Mouse (Mus musculus): ENCODE results near the gene Fry. TPM values are rescaled to one million over a fixed set of nuclear protein-coding genes. Genes with fewer than 3 reads are reported as not detected.

Gene Fry
- total and polyA plus RNA-seq, 3 experiments: 43.8 to 153 (median 117) TPM

DNA sequence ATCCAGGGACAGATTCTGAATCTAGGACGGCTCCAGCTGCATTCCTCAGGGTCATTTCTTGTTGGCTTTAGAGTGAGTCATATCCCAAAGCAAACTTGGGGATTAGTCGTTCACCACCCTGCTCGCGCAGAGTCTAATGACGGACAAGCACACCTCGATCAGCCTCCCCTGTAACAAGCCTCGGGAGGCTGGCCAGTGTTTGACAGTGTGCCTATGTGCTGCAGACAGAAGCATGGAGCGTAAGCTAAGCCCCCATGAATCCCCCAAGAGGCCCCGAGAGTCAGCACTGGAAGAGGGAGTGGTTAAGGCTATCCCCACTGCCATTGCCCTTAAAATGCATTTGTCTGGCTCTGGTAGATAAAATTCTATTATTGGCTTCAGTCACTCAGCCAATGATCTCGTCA is 214.9 kb downstream of the Fry start:
- TF ChIP-seq POLR2A (IDR thresholded peaks at IDR 0.05; ENCODE audit: insufficient read depth, low read depth, low read length) (no peak), CTCF (IDR thresholded peaks at IDR 0.05) (no peak)
- Histone ChIP-seq H3K4me3 (no peak overlapping the region), H3K27me3 (ENCODE audit: control insufficient read depth, insufficient read depth, low read length) (no peaks in the 10 kb centered on the region), H3K27ac (peak overlapping the region; percentile 73), H3K4me1 (ENCODE audit: control insufficient read depth, insufficient read depth, low read length) (peaks cover 13% of the 10 kb centered on the region), H3K9ac (ENCODE audit: low read depth, low read length) (no peak overlapping the region), H3K36me3 (ENCODE audit: control insufficient read depth, insufficient read depth, low read length) (peaks cover 6% of the 10 kb centered on the region; the same call in 1 of the 2 replicates), H3K79me2 (replicated peaks; ENCODE audit: control insufficient read depth, insufficient read depth, low read length) (0 out of 2 replicates have a peak, but pooled peaks cover 2% of the 10 kb centered on the region)
- WGBS: 39% methylated on average over 10 of the region's 10 CpGs
- DNase-seq: peak in 1 of 2 experiments; percentile 29
- intact Hi-C loops (cut with DNase I): loop anchor here (2.0 kb wide), 1 partner anchor 39 kb away; no protein-coding TSS in a partner anchor

DNA sequence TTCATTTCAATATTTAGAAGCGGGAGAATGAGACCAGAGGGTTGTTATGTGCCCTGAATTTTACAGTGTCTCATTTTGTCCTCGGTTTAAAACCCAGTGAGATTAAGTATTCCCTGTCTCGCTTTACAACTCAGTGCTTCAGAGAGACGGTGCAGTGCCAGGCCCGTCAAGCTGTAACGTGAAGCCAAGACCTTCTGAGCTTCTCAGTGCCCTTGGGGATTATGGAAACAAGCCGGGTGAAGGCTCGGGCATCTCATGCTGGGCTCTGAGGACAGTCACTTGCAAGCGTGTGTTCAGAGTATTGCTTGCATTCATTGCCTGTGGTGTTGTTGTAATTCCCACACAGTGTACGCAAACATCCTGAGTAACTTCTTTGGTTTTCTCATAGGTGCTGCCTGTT is 218.0 kb downstream of the Fry start:
- intact Hi-C loops (cut with DNase I): no loop called here

DNA sequence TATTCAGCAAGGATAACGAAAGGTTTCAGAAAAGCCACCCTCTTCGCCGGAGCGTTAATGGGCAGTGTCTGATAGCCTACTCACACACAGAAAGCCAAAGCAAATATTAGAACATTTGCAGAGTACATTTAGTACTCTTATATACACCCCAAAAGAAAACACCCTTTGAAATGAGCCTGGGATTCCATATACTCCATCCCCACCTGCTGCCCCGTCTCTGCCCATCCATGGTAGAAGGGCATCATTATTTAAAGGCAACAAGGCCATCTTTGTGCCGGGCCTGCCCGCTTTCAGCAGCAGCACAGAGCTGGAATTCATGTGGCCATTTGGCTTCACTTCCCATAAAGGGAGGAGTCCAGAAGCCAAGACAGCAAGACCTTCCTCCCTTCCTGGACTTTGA is 219.3 kb downstream of the Fry start:
- Histone ChIP-seq H3K27ac (peak overlapping the region; percentile 9), H3K36me3 (ENCODE audit: control insufficient read depth, insufficient read depth, low read length) (peaks cover 10% of the 10 kb centered on the region), H3K9ac (ENCODE audit: low read depth, low read length) (no peak overlapping the region), H3K79me2 (replicated peaks; ENCODE audit: control insufficient read depth, insufficient read depth, low read length) (0 out of 2 replicates have a peak, but pooled peaks cover 2% of the 10 kb centered on the region), H3K27me3 (ENCODE audit: control insufficient read depth, insufficient read depth, low read length) (no peaks in the 10 kb centered on the region), H3K4me3 (no peak overlapping the region), H3K4me1 (ENCODE audit: control insufficient read depth, insufficient read depth, low read length) (peaks cover 7% of the 10 kb centered on the region)
- DNase-seq: peak in 1 of 2 experiments; percentile 20
- intact Hi-C loops (cut with DNase I): no loop called here
- 78% methylated on average over 7 of the region's 7 CpGs for WGBS
- no peak for TF ChIP-seq EP300 (IDR thresholded peaks at IDR 0.05; ENCODE audit: insufficient read depth, low read depth, low read length)
- no peak for TF ChIP-seq POLR2A (IDR thresholded peaks at IDR 0.05; ENCODE audit: insufficient read depth, low read depth, low read length)
- no peak for TF ChIP-seq CTCF (IDR thresholded peaks at IDR 0.05)

More for the DNA sequence above, 218.0 kb downstream of the Fry start:
- Histone ChIP-seq H3K4me1 (ENCODE audit: control insufficient read depth, insufficient read depth, low read length) (peaks cover 12% of the 10 kb centered on the region), H3K27me3 (ENCODE audit: control insufficient read depth, insufficient read depth, low read length) (no peaks in the 10 kb centered on the region), H3K27ac (peak overlapping the region; percentile 57), H3K4me3 (no peak overlapping the region), H3K36me3 (ENCODE audit: control insufficient read depth, insufficient read depth, low read length) (peaks cover 13% of the 10 kb centered on the region), H3K9ac (ENCODE audit: low read depth, low read length) (no peak overlapping the region), H3K79me2 (replicated peaks; ENCODE audit: control insufficient read depth, insufficient read depth, low read length) (0 out of 2 replicates have a peak, but pooled peaks cover 2% of the 10 kb centered on the region)
- WGBS: 64% methylated on average over 10 of the region's 10 CpGs
- peak; percentile 35 to 54 for DNase-seq
- TF ChIP-seq CTCF (IDR thresholded peaks at IDR 0.05) (no peak), POLR2A (IDR thresholded peaks at IDR 0.05; ENCODE audit: insufficient read depth, low read depth, low read length) (no peak), EP300 (IDR thresholded peaks at IDR 0.05; ENCODE audit: insufficient read depth, low read depth, low read length) (no peak)

DNA sequence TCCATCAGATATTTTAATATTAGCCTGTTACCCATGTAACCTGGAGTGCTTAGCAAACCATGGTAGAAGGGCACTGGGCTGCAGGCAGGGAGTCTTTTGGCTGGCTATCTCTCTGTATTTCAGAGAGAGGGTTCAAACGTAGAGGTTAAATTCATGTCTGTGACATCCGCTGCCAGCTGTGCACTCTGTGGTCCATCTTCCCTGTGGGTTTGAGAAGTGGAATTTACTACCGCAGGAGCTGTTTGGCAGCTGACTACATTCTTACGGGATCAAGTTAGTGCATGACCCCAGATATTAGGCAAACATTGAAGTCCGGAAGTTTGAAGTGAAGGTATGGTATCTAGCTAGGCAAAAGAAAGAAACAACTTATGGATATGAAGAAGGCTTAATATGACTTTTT is 222.5 kb downstream of the Fry start:
- Histone ChIP-seq H3K4me1 (ENCODE audit: control insufficient read depth, insufficient read depth, low read length) (peaks cover 1% of the 10 kb centered on the region; the same call in 1 of the 2 replicates), H3K27me3 (ENCODE audit: control insufficient read depth, insufficient read depth, low read length) (no peaks in the 10 kb centered on the region), H3K9ac (ENCODE audit: low read depth, low read length) (no peak overlapping the region), H3K79me2 (replicated peaks; ENCODE audit: control insufficient read depth, insufficient read depth, low read length) (0 out of 2 replicates have a peak, but pooled peaks cover 2% of the 10 kb centered on the region), H3K36me3 (ENCODE audit: control insufficient read depth, insufficient read depth, low read length) (peaks cover 12% of the 10 kb centered on the region), H3K27ac (no peak overlapping the region), H3K4me3 (no peak overlapping the region)
- TF ChIP-seq POLR2A (IDR thresholded peaks at IDR 0.05; ENCODE audit: insufficient read depth, low read depth, low read length): no peak
- TF ChIP-seq CTCF (IDR thresholded peaks at IDR 0.05): no peak
- no peak for TF ChIP-seq EP300 (IDR thresholded peaks at IDR 0.05; ENCODE audit: insufficient read depth, low read depth, low read length)
- WGBS: 46% methylated on average over 5 of the region's 5 CpGs
- no peak for DNase-seq
- intact Hi-C loops (cut with DNase I): no loop called here

DNA sequence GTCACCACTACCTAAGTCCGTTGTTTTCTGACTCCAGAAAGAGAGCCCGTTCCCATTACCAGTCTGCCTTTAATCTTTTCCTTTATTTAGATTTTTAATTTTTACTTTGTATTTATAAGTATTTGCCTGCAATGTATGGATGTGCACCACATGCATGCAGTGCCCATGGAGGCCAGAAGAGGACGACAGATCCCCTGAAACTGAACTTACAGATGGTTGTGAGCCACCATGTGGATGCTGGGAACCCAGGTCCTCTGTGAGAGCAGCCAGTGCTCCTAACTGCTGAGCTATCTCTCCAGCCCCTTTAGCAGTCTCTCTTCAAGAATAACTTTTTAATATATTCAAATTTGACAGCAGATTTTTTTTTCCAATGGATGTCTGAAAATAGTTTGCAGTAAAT is 223.7 kb downstream of the Fry start:
- Histone ChIP-seq H3K4me1 (ENCODE audit: control insufficient read depth, insufficient read depth, low read length) (peaks cover 2% of the 10 kb centered on the region; the same call in 1 of the 2 replicates), H3K79me2 (replicated peaks; ENCODE audit: control insufficient read depth, insufficient read depth, low read length) (no peaks in the 10 kb centered on the region), H3K27me3 (ENCODE audit: control insufficient read depth, insufficient read depth, low read length) (no peaks in the 10 kb centered on the region), H3K4me3 (no peak overlapping the region), H3K36me3 (ENCODE audit: control insufficient read depth, insufficient read depth, low read length) (peaks cover 14% of the 10 kb centered on the region), H3K9ac (ENCODE audit: low read depth, low read length) (no peak overlapping the region), H3K27ac (no peak overlapping the region)
- TF ChIP-seq CTCF (IDR thresholded peaks at IDR 0.05) (peak; percentile 41), EP300 (IDR thresholded peaks at IDR 0.05; ENCODE audit: insufficient read depth, low read depth, low read length) (no peak)
- no peak for DNase-seq
- WGBS: 94% methylated on average over 3 of the region's 3 CpGs
- intact Hi-C loops (cut with DNase I): no loop called here

DNA sequence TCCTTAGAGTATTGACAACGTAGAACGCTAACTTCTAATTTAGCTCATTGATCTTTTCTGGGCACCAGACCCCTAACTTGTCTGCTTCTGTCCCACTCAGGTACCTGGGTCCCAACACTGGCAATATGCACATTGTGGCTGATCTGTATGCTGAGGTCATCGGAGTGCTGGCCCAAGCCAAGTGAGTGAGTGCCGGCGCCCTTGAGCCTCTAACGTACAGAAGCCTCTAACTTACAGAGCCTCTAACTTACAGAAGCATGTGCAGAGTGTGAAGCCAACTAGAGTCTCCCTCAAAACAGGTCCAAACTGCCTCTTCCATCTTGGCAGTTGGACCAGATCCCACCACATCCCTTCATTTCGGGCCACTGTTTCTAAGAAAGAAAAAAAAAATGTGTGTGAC is 227.5 kb downstream of the Fry start:
- no peak overlapping the region for H3K9ac ChIP-seq (ENCODE audit: low read depth, low read length)
- WGBS: 72% methylated on average over 7 of the region's 7 CpGs
- intact Hi-C loops (cut with DNase I): no loop called here
- H3K4me3 ChIP-seq: no peak overlapping the region
- TF ChIP-seq CTCF (IDR thresholded peaks at IDR 0.05) (no peak), POLR2A (IDR thresholded peaks at IDR 0.05; ENCODE audit: insufficient read depth, low read depth, low read length) (no peak), EP300 (IDR thresholded peaks at IDR 0.05; ENCODE audit: insufficient read depth, low read depth, low read length) (no peak)
- peaks cover 2% of the 10 kb centered on the region; the same call in 1 of the 2 replicates for H3K4me1 ChIP-seq (ENCODE audit: control insufficient read depth, insufficient read depth, low read length)
- no peak for DNase-seq
- H3K27me3 ChIP-seq (ENCODE audit: control insufficient read depth, insufficient read depth, low read length): no peaks in the 10 kb centered on the region
- H3K27ac ChIP-seq: peak overlapping the region; percentile 76
- peaks cover 13% of the 10 kb centered on the region for H3K36me3 ChIP-seq (ENCODE audit: control insufficient read depth, insufficient read depth, low read length)
- H3K79me2 ChIP-seq (replicated peaks; ENCODE audit: control insufficient read depth, insufficient read depth, low read length): no peaks in the 10 kb centered on the region
